Mouse (Mus musculus): ENCODE results near the gene 9430015G10Rik.

- no peak for TF ChIP-seq CTCF (IDR thresholded peaks at IDR 0.05; ENCODE audit: extremely low read depth, insufficient read length, insufficient replicate concordance, low read depth, low read length)
- TF ChIP-seq POLR2A (IDR thresholded peaks at IDR 0.05; ENCODE audit: low read depth, low read length) = no peak
These were observed 20.7 kb downstream of the 9430015G10Rik start, which contains the start of gene Rnf223 for GRCm38 (mm10) chr4:156130436-156130835.

Data from small intestine, adult 2 months (tissue).